8 mouse cellular contexts compared by ENCODE assay signal in the genomic region with DNA sequence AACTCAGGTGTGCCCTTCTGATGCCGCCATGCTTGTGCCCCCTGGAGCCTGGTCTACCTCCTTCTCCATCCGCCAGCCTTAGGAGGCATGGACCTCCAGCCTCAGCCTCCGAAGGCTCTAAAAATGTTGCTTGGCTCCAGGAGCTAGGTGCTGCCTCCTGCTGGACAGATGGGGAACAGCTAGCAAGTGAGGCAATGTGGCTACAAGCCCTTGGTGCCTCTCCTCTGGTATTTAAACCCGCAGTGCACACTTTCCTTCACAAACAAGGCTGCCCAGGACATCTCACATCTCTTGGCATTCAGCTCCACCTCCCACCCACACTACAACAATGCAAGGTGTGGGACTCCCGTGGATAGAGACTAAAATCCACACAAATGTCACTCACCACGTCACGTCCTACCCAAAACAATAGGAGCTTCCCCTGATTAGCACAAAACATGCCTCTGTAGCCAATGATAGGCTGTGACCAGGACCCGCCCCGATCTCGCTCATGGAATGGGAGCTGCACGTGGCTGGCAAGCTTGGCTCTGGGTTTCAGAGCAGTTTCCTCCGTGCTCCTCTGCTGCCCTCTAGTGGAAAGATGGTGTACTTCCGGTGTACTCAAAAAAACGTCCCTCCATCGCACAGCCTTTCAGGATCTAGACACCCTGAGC. TPM values are rescaled to one million over a fixed set of nuclear protein-coding genes. Genes with fewer than 3 reads are reported as not detected.
DNase-seq lines count a peak whose midpoint lies in the region; ATAC-seq lines count a peak whose summit lies in the region.

No protein-coding gene starts in this region.

- peak overlapping the region; percentile 13; the same call in 1 of the 2 replicates for H3K4me3 ChIP-seq in hindbrain, embryonic 12.5 days

- H3K27ac ChIP-seq in hindbrain, embryonic 12.5 days, result 0 out of 2 replicates have a peak overlapping the region, but pooled peaks have one; percentile 45

- peaks cover 15% of the 10 kb centered on the region for H3K27me3 ChIP-seq in hindbrain, embryonic 12.5 days

- DNase-seq in MN1 (ENCODE audit: low spot score), result peak; percentile 97
- DNase-seq in cerebellum, adult 9-10 months, result peak; percentile 87
- peak; percentile 89 to 98 for DNase-seq in frontal cortex, adult 2 months (ENCODE audit: extremely low spot score in 1 of 2, low spot score in 1 of 2)
- peak; percentile 93 to 96 for DNase-seq in layer of hippocampus, postnatal 14 days (ENCODE audit: low spot score in 2 of 2)
- peak; percentile 94 for DNase-seq in lung, postnatal 14 days
- DNase-seq in retina, adult 2 months (ENCODE audit: low read depth, low spot score), result peak; percentile 81
- DNase-seq in thymus, postnatal 36 days, result peak; percentile 67 to 74

- peak; percentile 95 for ATAC-seq in hindbrain, embryonic 12.5 days (ENCODE audit: low FRiP score)

- peak overlapping the region; percentile 49 for H3K4me2 ChIP-seq in hindbrain, embryonic 12.5 days (replicated peaks)

- no peaks in the 10 kb centered on the region for H3K9me3 ChIP-seq in hindbrain, embryonic 12.5 days (replicated peaks)

- no peaks in the 10 kb centered on the region for H3K36me3 ChIP-seq in hindbrain, embryonic 12.5 days

- H3K4me1 ChIP-seq in hindbrain, embryonic 12.5 days, result peaks cover 3% of the 10 kb centered on the region

- 3% methylated on average over 15 of the region's 15 CpGs for WGBS in hindbrain, embryonic 12.5 days

- H3K9ac ChIP-seq in hindbrain, embryonic 12.5 days, result no peak overlapping the region

RNA-seq across cellular contexts. Expression of gene Krt8, which starts 20.2 kb away (rescaled TPM):
- polyA plus RNA-seq in frontal cortex, adult 2 months (2012; rRNA removed), result 1.7 and 4.5 TPM in 2 replicates
- 18.2 and 28.2 TPM in 2 replicates for polyA plus RNA-seq in hindbrain, embryonic 12.5 days (2016; fragmentation: Nextera tagmentation; extraction: Ambion mirVana)
- 1 to 10 TPM in 1 of 2 experiments, under 1 TPM in 1; 0.31 to 1.6 TPM for total RNA-seq in layer of hippocampus, postnatal 14 days (2021)

RNA-seq across cellular contexts. Expression of gene Krt78, which starts 30.0 kb away (rescaled TPM):
- not detected in 2 replicates for polyA plus RNA-seq in frontal cortex, adult 2 months (2012; rRNA removed)
- not detected in 2 replicates for polyA plus RNA-seq in hindbrain, embryonic 12.5 days (2016; fragmentation: Nextera tagmentation; extraction: Ambion mirVana)
- not detected for total RNA-seq in layer of hippocampus, postnatal 14 days (2021)

RNA-seq across cellular contexts. Expression of gene Krt18, which starts 43.9 kb away (rescaled TPM):
- 1.4 and 3.5 TPM in 2 replicates for polyA plus RNA-seq in frontal cortex, adult 2 months (2012; rRNA removed)
- polyA plus RNA-seq in hindbrain, embryonic 12.5 days (2016; fragmentation: Nextera tagmentation; extraction: Ambion mirVana), result 19.8 and 30.0 TPM in 2 replicates
- total RNA-seq in layer of hippocampus, postnatal 14 days (2021), result 1 to 10 TPM in 1 of 2 experiments, under 1 TPM in 1; 0.45 to 3.4 TPM

RNA-seq across cellular contexts. Expression of gene Krt79, which starts 44.0 kb away (rescaled TPM):
- 0.34 TPM in 1 of 2 replicates, not detected in the other for polyA plus RNA-seq in frontal cortex, adult 2 months (2012; rRNA removed)
- polyA plus RNA-seq in hindbrain, embryonic 12.5 days (2016; fragmentation: Nextera tagmentation; extraction: Ambion mirVana), result not detected in 2 replicates
- total RNA-seq in layer of hippocampus, postnatal 14 days (2021), result under 1 TPM in 1 of 2 experiments, not detected in 1; 0.44 TPM

RNA-seq across cellular contexts. Expression of gene Krt4, which starts 59.5 kb away (rescaled TPM):
- polyA plus RNA-seq in frontal cortex, adult 2 months (2012; rRNA removed), result not detected in 2 replicates
- polyA plus RNA-seq in hindbrain, embryonic 12.5 days (2016; fragmentation: Nextera tagmentation; extraction: Ambion mirVana), result 0.21 TPM in 1 of 2 replicates, not detected in the other
- total RNA-seq in layer of hippocampus, postnatal 14 days (2021), result not detected

Comparison
In these comparisons a context has a peak if more than half of its experiments do, and no peak if none do; other contexts are left out.
1. Peak in every context shown above with its lines: DNase-seq, ATAC-seq, H3K4me3 ChIP-seq and H3K27ac ChIP-seq.